Mouse (Mus musculus): ENCODE measurements around the gene Hspa12b. TPM values are rescaled to one million over a fixed set of nuclear protein-coding genes. Genes with fewer than 3 reads are reported as not detected.

The Hspa12b gene
- polyA plus RNA-seq, 1 experiment, result 2.0 TPM

- no peak for DNase-seq (ENCODE audit: low read depth in 1 of 2, low spot score in 2 of 2)
- H3K27me3 ChIP-seq (ENCODE audit: control insufficient read depth, insufficient read depth, low read length), result no peaks in the 10 kb centered on the region
- H3K27ac ChIP-seq (ENCODE audit: insufficient read depth, low read length), result no peak overlapping the region; the same call in 1 of the 2 replicates
- TF ChIP-seq CTCF (IDR thresholded peaks at IDR 0.05; ENCODE audit: extremely low read depth, insufficient read depth, insufficient read length, insufficient replicate concordance), result no peak
- TF ChIP-seq POLR2A (IDR thresholded peaks at IDR 0.05; ENCODE audit: low read depth, low read length), result no peak
- WGBS, result 91% methylated on average over 8 of the region's 8 CpGs
- H3K4me3 ChIP-seq (ENCODE audit: extremely low read depth, insufficient read depth, insufficient read length), result no peak overlapping the region
- peaks cover 3% of the 10 kb centered on the region; the same call in 1 of the 2 replicates for H3K4me1 ChIP-seq (ENCODE audit: control insufficient read depth, insufficient read depth, insufficient read length)
- H3K36me3 ChIP-seq (ENCODE audit: control insufficient read depth, insufficient read depth, low read length), result no peaks in the 10 kb centered on the region
Measured at GRCm38 (mm10) chr2:131134826-131135400, 7.8 kb downstream of the Hspa12b start.

GRCm38 (mm10) chr2:131135521-131136139, 8.6 kb downstream of the Hspa12b start:
- H3K27ac ChIP-seq (ENCODE audit: insufficient read depth, low read length), result peak overlapping the region; percentile 30; the same call in 1 of the 2 replicates
- peaks cover 3% of the 10 kb centered on the region; the same call in 1 of the 2 replicates for H3K4me1 ChIP-seq (ENCODE audit: control insufficient read depth, insufficient read depth, insufficient read length)
- WGBS, result 86% methylated on average over 11 of the region's 11 CpGs
- TF ChIP-seq POLR2A (IDR thresholded peaks at IDR 0.05; ENCODE audit: low read depth, low read length), result no peak
- no peaks in the 10 kb centered on the region for H3K36me3 ChIP-seq (ENCODE audit: control insufficient read depth, insufficient read depth, low read length)
- DNase-seq (ENCODE audit: low read depth in 1 of 2, low spot score in 2 of 2), result no peak
- H3K4me3 ChIP-seq (ENCODE audit: extremely low read depth, insufficient read depth, insufficient read length), result no peak overlapping the region
- H3K27me3 ChIP-seq (ENCODE audit: control insufficient read depth, insufficient read depth, low read length), result no peaks in the 10 kb centered on the region

GRCm38 (mm10) chr2:131138296-131138695, 11.2 kb downstream of the Hspa12b start:
- H3K4me1 ChIP-seq (ENCODE audit: control insufficient read depth, insufficient read depth, insufficient read length), result peaks cover 3% of the 10 kb centered on the region; the same call in 1 of the 2 replicates
- TF ChIP-seq POLR2A (IDR thresholded peaks at IDR 0.05; ENCODE audit: low read depth, low read length) (no peak), CTCF (IDR thresholded peaks at IDR 0.05; ENCODE audit: extremely low read depth, insufficient read depth, insufficient read length, insufficient replicate concordance) (no peak)
- no peak overlapping the region for H3K4me3 ChIP-seq (ENCODE audit: extremely low read depth, insufficient read depth, insufficient read length)
- DNase-seq (ENCODE audit: low read depth in 1 of 2, low spot score in 2 of 2), result no peak
- H3K36me3 ChIP-seq (ENCODE audit: control insufficient read depth, insufficient read depth, low read length), result no peaks in the 10 kb centered on the region
- WGBS, result 92% methylated on average over 4 of the region's 4 CpGs
- H3K27me3 ChIP-seq (ENCODE audit: control insufficient read depth, insufficient read depth, low read length), result no peaks in the 10 kb centered on the region
- H3K27ac ChIP-seq (ENCODE audit: insufficient read depth, low read length), result no peak overlapping the region

- Histone ChIP-seq H3K4me1 (ENCODE audit: control insufficient read depth, insufficient read depth, insufficient read length) (peaks cover 3% of the 10 kb centered on the region; the same call in 1 of the 2 replicates), H3K36me3 (ENCODE audit: control insufficient read depth, insufficient read depth, low read length) (no peaks in the 10 kb centered on the region), H3K27me3 (ENCODE audit: control insufficient read depth, insufficient read depth, low read length) (no peaks in the 10 kb centered on the region), H3K4me3 (ENCODE audit: extremely low read depth, insufficient read depth, insufficient read length) (no peak overlapping the region), H3K27ac (ENCODE audit: insufficient read depth, low read length) (no peak overlapping the region)
- DNase-seq (ENCODE audit: low read depth in 1 of 2, low spot score in 2 of 2), result no peak
- TF ChIP-seq POLR2A (IDR thresholded peaks at IDR 0.05; ENCODE audit: low read depth, low read length) (no peak), CTCF (IDR thresholded peaks at IDR 0.05; ENCODE audit: extremely low read depth, insufficient read depth, insufficient read length, insufficient replicate concordance) (no peak)
- 94% methylated on average over 7 of the region's 7 CpGs for WGBS
Measured at GRCm38 (mm10) chr2:131138760-131139159, 11.7 kb downstream of the Hspa12b start.

- H3K36me3 ChIP-seq (ENCODE audit: control insufficient read depth, insufficient read depth, low read length), result no peaks in the 10 kb centered on the region
- no peak for DNase-seq (ENCODE audit: low read depth in 1 of 2, low spot score in 2 of 2)
- WGBS, result 89% methylated on average over 5 of the region's 5 CpGs
- no peak for TF ChIP-seq CTCF (IDR thresholded peaks at IDR 0.05; ENCODE audit: extremely low read depth, insufficient read depth, insufficient read length, insufficient replicate concordance)
- TF ChIP-seq POLR2A (IDR thresholded peaks at IDR 0.05; ENCODE audit: low read depth, low read length), result no peak
- H3K27me3 ChIP-seq (ENCODE audit: control insufficient read depth, insufficient read depth, low read length), result no peaks in the 10 kb centered on the region
- no peak overlapping the region for H3K4me3 ChIP-seq (ENCODE audit: extremely low read depth, insufficient read depth, insufficient read length)
- no peak overlapping the region for H3K27ac ChIP-seq (ENCODE audit: insufficient read depth, low read length)
- H3K4me1 ChIP-seq (ENCODE audit: control insufficient read depth, insufficient read depth, insufficient read length), result peaks cover 3% of the 10 kb centered on the region; the same call in 1 of the 2 replicates
Measured at GRCm38 (mm10) chr2:131139287-131139686, 12.2 kb downstream of the Hspa12b start.

- Histone ChIP-seq H3K27ac (ENCODE audit: insufficient read depth, low read length) (no peak overlapping the region), H3K4me1 (ENCODE audit: control insufficient read depth, insufficient read depth, insufficient read length) (peaks cover 2% of the 10 kb centered on the region; the same call in 1 of the 2 replicates), H3K27me3 (ENCODE audit: control insufficient read depth, insufficient read depth, low read length) (no peaks in the 10 kb centered on the region), H3K4me3 (ENCODE audit: extremely low read depth, insufficient read depth, insufficient read length) (no peak overlapping the region), H3K36me3 (ENCODE audit: control insufficient read depth, insufficient read depth, low read length) (no peaks in the 10 kb centered on the region)
- 94% methylated on average over 5 of the region's 5 CpGs for WGBS
- TF ChIP-seq CTCF (IDR thresholded peaks at IDR 0.05; ENCODE audit: extremely low read depth, insufficient read depth, insufficient read length, insufficient replicate concordance) (no peak), POLR2A (IDR thresholded peaks at IDR 0.05; ENCODE audit: low read depth, low read length) (no peak)
- no peak for DNase-seq (ENCODE audit: low read depth in 1 of 2, low spot score in 2 of 2)
Measured at GRCm38 (mm10) chr2:131139886-131140532, 12.9 kb downstream of the Hspa12b start.

- H3K27me3 ChIP-seq (ENCODE audit: control insufficient read depth, insufficient read depth, low read length), result no peaks in the 10 kb centered on the region
- no peak overlapping the region for H3K27ac ChIP-seq (ENCODE audit: insufficient read depth, low read length)
- no peaks in the 10 kb centered on the region for H3K36me3 ChIP-seq (ENCODE audit: control insufficient read depth, insufficient read depth, low read length)
- H3K4me1 ChIP-seq (ENCODE audit: control insufficient read depth, insufficient read depth, insufficient read length), result no peaks in the 10 kb centered on the region
- WGBS, result 80% methylated on average over 5 of the region's 5 CpGs
- H3K4me3 ChIP-seq (ENCODE audit: extremely low read depth, insufficient read depth, insufficient read length), result no peak overlapping the region
- no peak for DNase-seq (ENCODE audit: low read depth in 1 of 2, low spot score in 2 of 2)
- TF ChIP-seq CTCF (IDR thresholded peaks at IDR 0.05; ENCODE audit: extremely low read depth, insufficient read depth, insufficient read length, insufficient replicate concordance), result no peak
- TF ChIP-seq POLR2A (IDR thresholded peaks at IDR 0.05; ENCODE audit: low read depth, low read length), result no peak
Measured at GRCm38 (mm10) chr2:131140533-131140905, 13.4 kb downstream of the Hspa12b start.
